Mouse (Mus musculus): ENCODE measurements at regions not wholly inside any gene's neighbourhood (a gene's known extent, or its start where the extent isn't known, plus 50 kb on each side); places are given as distances from the start of the nearest gene placed in this dataset.

GRCm38 (mm10) chr2:117524437-117524836 is 181.6 kb upstream of the Rasgrp1 start:
- Histone ChIP-seq H3K9me3 (no peaks in the 10 kb centered on the region), H3K4me1 (replicated peaks) (no peaks in the 10 kb centered on the region), H3K27ac (no peak overlapping the region), H3K4me3 (no peak overlapping the region), H3K36me3 (no peaks in the 10 kb centered on the region), H3K4me2 (no peak overlapping the region), H3K27me3 (no peaks in the 10 kb centered on the region), H3K9ac (no peak overlapping the region)
- ATAC-seq (ENCODE audit: low FRiP score): no peak
- WGBS: 78% methylated on average over 5 of the region's 5 CpGs

DNA sequence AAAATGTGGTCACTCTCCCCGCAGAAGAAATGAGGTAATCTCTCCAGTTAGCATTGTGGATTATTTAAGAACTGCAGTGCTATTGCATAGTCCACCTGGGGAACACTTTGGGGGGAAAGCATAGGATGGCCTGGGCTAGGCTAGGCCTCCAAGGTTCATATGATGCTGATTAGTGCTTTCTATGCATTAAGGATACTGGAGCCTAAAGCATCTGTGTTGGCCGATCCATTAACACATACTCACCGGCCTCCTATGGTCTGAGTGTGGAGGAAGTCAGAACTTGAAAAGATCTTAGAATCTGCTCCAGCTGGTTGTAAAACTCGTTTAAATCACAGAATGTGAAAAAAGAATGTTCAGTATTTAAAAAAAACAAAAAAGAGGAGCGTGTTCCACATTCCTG is 196.1 kb upstream of the Rasgrp1 start:
- Histone ChIP-seq H3K4me3 (no peak overlapping the region), H3K27ac (no peak overlapping the region), H3K4me1 (replicated peaks) (no peaks in the 10 kb centered on the region), H3K36me3 (no peaks in the 10 kb centered on the region), H3K27me3 (0 out of 2 replicates have a peak, but pooled peaks cover 9% of the 10 kb centered on the region), H3K9me3 (no peaks in the 10 kb centered on the region), H3K4me2 (no peak overlapping the region), H3K9ac (no peak overlapping the region)
- 72% methylated on average over 5 of the region's 5 CpGs for WGBS
- ATAC-seq (ENCODE audit: low FRiP score): no peak

DNA sequence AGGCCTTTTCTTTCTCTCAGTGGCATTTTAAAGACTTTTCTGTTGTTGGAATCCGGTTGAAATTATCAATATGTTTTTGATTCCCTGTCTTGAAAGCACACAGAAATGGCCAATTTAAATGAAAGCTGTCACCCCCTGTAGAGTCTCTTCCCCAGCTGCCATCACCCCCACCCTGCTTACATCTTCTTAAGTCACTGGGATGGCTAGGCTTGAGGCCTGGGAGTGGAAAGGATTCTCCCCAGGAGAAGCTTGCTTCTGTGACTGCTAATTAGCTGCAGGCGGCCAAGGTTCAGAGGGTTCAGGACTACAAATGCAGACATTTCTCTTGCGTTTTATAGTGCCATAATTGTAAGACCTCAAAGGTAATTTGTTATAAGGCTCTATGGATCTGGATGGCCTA is 196.5 kb upstream of the Rasgrp1 start:
- H3K36me3 ChIP-seq: no peaks in the 10 kb centered on the region
- H3K27ac ChIP-seq: no peak overlapping the region
- no peak overlapping the region for H3K9ac ChIP-seq
- H3K4me2 ChIP-seq: no peak overlapping the region
- 0 out of 2 replicates have a peak, but pooled peaks cover 9% of the 10 kb centered on the region for H3K27me3 ChIP-seq
- no peaks in the 10 kb centered on the region for H3K9me3 ChIP-seq
- ATAC-seq (ENCODE audit: low FRiP score): no peak
- no peaks in the 10 kb centered on the region for H3K4me1 ChIP-seq (replicated peaks)
- WGBS: 56% methylated on average over 3 of the region's 3 CpGs
- no peak overlapping the region for H3K4me3 ChIP-seq

GRCm38 (mm10) chr2:117541471-117541870 is 198.7 kb upstream of the Rasgrp1 start:
- H3K27ac ChIP-seq: no peak overlapping the region
- no peak overlapping the region for H3K4me3 ChIP-seq
- H3K4me2 ChIP-seq: no peak overlapping the region
- H3K9ac ChIP-seq: no peak overlapping the region
- 17% methylated on average over 6 of the region's 6 CpGs for WGBS
- 0 out of 2 replicates have a peak, but pooled peaks have one; percentile 39 for ATAC-seq (ENCODE audit: low FRiP score)
- H3K4me1 ChIP-seq (replicated peaks): no peaks in the 10 kb centered on the region
- 0 out of 2 replicates have a peak, but pooled peaks cover 9% of the 10 kb centered on the region for H3K27me3 ChIP-seq
- no peaks in the 10 kb centered on the region for H3K36me3 ChIP-seq
- no peaks in the 10 kb centered on the region for H3K9me3 ChIP-seq

DNA sequence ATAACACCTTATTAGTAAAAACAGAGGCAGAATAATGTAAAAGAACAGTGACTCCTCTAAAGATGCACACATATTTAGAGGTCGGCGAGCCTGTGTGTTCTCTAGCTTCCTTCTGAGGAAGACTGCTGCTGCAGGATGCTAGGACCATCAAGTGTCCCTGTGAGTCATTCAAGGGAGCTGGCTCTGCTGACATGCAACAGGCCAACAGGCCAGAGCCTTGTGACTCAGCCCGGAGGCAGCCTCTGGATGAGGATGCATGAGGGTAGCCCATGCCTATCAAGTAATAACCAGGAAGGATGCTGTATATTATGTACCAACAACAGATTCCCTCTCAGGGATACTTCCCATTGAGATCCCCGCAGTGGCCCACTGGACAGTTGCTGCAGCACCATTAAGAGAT is 199.5 kb upstream of the Rasgrp1 start:
- no peaks in the 10 kb centered on the region for H3K4me1 ChIP-seq (replicated peaks)
- H3K27me3 ChIP-seq: 0 out of 2 replicates have a peak, but pooled peaks cover 9% of the 10 kb centered on the region
- H3K4me3 ChIP-seq: no peak overlapping the region
- no peak overlapping the region for H3K27ac ChIP-seq
- H3K36me3 ChIP-seq: no peaks in the 10 kb centered on the region
- no peak overlapping the region for H3K9ac ChIP-seq
- WGBS: 86% methylated on average over 4 of the region's 4 CpGs
- ATAC-seq (ENCODE audit: low FRiP score): no peak
- H3K4me2 ChIP-seq: no peak overlapping the region
- H3K9me3 ChIP-seq: no peaks in the 10 kb centered on the region

DNA sequence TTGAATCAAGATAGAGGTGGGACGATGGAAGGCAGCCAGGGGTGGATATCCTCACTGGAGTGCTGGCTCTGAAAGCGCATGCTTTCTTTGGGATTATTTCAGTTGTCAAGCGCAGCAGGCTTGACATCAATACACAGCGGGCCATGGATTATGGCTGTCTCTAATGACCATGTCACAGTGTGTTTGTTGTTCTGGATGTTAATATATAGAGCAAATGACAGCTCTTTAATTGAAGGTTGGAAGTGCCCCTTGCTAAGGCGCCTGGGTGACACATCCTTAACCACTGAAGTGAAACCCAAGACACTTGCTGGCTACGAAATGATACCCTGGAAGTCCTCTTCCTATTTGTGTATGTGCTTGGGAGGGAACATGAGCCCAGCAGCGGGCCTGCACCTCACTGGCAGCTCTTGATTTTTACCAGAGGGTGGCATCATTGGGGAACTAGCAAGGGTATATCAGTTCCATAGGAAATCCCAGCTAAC is 200.5 kb upstream of the Rasgrp1 start:
- Histone ChIP-seq H3K4me1 (replicated peaks) (no peaks in the 10 kb centered on the region), H3K27me3 (0 out of 2 replicates have a peak, but pooled peaks cover 9% of the 10 kb centered on the region), H3K9ac (no peak overlapping the region), H3K27ac (no peak overlapping the region), H3K9me3 (no peaks in the 10 kb centered on the region), H3K36me3 (no peaks in the 10 kb centered on the region), H3K4me3 (no peak overlapping the region), H3K4me2 (no peak overlapping the region)
- 56% methylated on average over 7 of the region's 7 CpGs for WGBS
- ATAC-seq (ENCODE audit: low FRiP score): no peak

DNA sequence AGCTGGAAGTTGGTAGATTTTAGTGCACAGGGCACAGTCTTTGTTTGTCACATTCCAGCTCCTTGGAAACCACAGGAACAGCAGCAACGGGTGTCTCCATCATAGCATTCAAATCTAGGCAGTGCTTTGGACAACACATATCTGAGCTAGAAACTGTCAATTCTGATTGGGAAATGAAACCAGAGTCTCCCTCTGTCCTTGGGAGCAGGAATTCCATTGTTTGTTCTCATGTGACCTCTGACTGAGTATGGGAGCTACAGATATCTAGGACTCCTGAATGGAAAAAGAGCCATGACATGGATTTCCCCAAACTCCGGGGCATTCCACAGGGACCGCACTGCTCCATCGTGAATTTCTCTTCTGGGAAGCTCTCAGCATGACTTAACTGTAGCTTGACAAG is 205.5 kb upstream of the Rasgrp1 start:
- Histone ChIP-seq H3K4me1 (replicated peaks) (no peaks in the 10 kb centered on the region), H3K27ac (no peak overlapping the region), H3K9me3 (no peaks in the 10 kb centered on the region), H3K27me3 (no peaks in the 10 kb centered on the region), H3K9ac (no peak overlapping the region), H3K4me2 (no peak overlapping the region), H3K4me3 (no peak overlapping the region), H3K36me3 (no peaks in the 10 kb centered on the region)
- 67% methylated on average over 4 of the region's 4 CpGs for WGBS
- ATAC-seq (ENCODE audit: low FRiP score): no peak

DNA sequence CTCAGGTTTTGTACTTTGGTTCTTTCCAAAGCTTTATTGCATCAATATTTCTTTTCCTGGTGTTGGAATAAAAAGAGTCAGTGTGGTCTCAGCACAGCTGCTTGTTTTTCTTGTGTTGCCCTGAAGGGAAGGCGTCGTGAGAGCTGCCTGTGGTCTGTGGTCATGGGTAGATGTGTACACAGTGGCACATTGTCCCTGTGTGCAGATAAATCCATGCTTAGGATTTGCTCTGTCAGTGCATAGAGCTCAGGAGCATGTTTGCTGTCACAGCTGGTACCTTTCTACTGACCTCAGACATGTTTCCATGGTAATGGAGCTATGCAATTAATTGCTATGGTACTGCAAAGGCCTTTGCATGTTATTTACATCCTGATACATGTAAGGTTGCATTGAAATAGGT is 213.5 kb upstream of the Rasgrp1 start:
- no peaks in the 10 kb centered on the region for H3K4me1 ChIP-seq (replicated peaks)
- no peak overlapping the region for H3K27ac ChIP-seq
- H3K4me2 ChIP-seq: no peak overlapping the region
- H3K36me3 ChIP-seq: no peaks in the 10 kb centered on the region
- no peaks in the 10 kb centered on the region for H3K27me3 ChIP-seq
- no peak for ATAC-seq (ENCODE audit: low FRiP score)
- H3K9ac ChIP-seq: no peak overlapping the region
- no peak overlapping the region for H3K4me3 ChIP-seq
- no peaks in the 10 kb centered on the region for H3K9me3 ChIP-seq
- 62% methylated on average over 2 of the region's 2 CpGs for WGBS

- no peak overlapping the region for H3K27ac ChIP-seq
- 81% methylated on average over 7 of the region's 7 CpGs for WGBS
Measured at GRCm38 (mm10) chr2:117570987-117571386, 228.2 kb upstream of the Rasgrp1 start.

GRCm38 (mm10) chr2:117587381-117587780 is 244.6 kb upstream of the Rasgrp1 start:
- H3K4me3 ChIP-seq: no peak overlapping the region
- H3K27ac ChIP-seq: no peak overlapping the region
- no peak for ATAC-seq (ENCODE audit: low FRiP score)
- H3K9me3 ChIP-seq: no peaks in the 10 kb centered on the region
- H3K36me3 ChIP-seq: no peaks in the 10 kb centered on the region
- H3K4me1 ChIP-seq (replicated peaks): no peaks in the 10 kb centered on the region
- WGBS: 77% methylated on average over 3 of the region's 3 CpGs
- no peak overlapping the region for H3K9ac ChIP-seq
- no peaks in the 10 kb centered on the region for H3K27me3 ChIP-seq
- no peak overlapping the region for H3K4me2 ChIP-seq

More at GRCm38 (mm10) chr2:117570987-117571386, 228.2 kb upstream of the Rasgrp1 start:
- Histone ChIP-seq H3K9me3 (no peaks in the 10 kb centered on the region), H3K4me2 (no peak overlapping the region), H3K4me1 (replicated peaks) (no peaks in the 10 kb centered on the region), H3K4me3 (no peak overlapping the region), H3K27me3 (no peaks in the 10 kb centered on the region), H3K9ac (no peak overlapping the region), H3K36me3 (no peaks in the 10 kb centered on the region)
- ATAC-seq (ENCODE audit: low FRiP score): no peak

- H3K4me3 ChIP-seq: no peak overlapping the region
- no peak overlapping the region for H3K27ac ChIP-seq
- H3K4me2 ChIP-seq: no peak overlapping the region
- no peaks in the 10 kb centered on the region for H3K27me3 ChIP-seq
- H3K9me3 ChIP-seq: no peaks in the 10 kb centered on the region
- no peaks in the 10 kb centered on the region for H3K4me1 ChIP-seq (replicated peaks)
- 65% methylated on average over 2 of the region's 2 CpGs for WGBS
- no peak overlapping the region for H3K9ac ChIP-seq
- ATAC-seq (ENCODE audit: low FRiP score): no peak
- H3K36me3 ChIP-seq: no peaks in the 10 kb centered on the region
Measured at GRCm38 (mm10) chr2:117595028-117595427, 252.2 kb upstream of the Rasgrp1 start.

- Histone ChIP-seq H3K4me3 (no peak overlapping the region), H3K9ac (no peak overlapping the region), H3K27me3 (no peaks in the 10 kb centered on the region), H3K27ac (no peak overlapping the region), H3K4me1 (replicated peaks) (no peaks in the 10 kb centered on the region), H3K4me2 (no peak overlapping the region), H3K9me3 (no peaks in the 10 kb centered on the region), H3K36me3 (no peaks in the 10 kb centered on the region)
- ATAC-seq (ENCODE audit: low FRiP score): no peak
Measured at GRCm38 (mm10) chr2:117597573-117597972, 254.8 kb upstream of the Rasgrp1 start.

DNA sequence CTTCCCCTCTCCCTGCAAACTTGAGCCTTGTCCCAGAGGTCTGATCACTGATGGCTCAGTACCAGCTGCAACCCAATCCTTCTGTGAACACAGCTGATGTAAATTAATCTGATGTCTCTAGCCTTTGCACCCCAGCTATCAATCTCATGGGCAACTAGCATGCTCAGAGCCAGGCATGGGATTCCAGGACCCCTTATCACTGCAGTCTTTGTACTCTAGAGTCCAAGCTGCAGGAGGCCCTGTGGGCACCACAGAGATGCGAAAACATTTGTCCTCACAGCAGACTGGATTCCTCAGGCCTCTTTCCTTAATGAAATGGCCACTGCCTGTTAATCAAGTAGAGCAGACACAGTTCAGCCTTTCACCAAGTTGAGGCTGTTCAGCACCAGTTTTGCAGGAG is 272.0 kb upstream of the Rasgrp1 start:
- Histone ChIP-seq H3K36me3 (no peaks in the 10 kb centered on the region), H3K4me3 (no peak overlapping the region), H3K9ac (no peak overlapping the region), H3K9me3 (no peaks in the 10 kb centered on the region), H3K4me1 (replicated peaks) (peaks cover 9% of the 10 kb centered on the region), H3K27me3 (no peaks in the 10 kb centered on the region), H3K27ac (0 out of 2 replicates have a peak overlapping the region, but pooled peaks have one; percentile 30), H3K4me2 (no peak overlapping the region)
- WGBS: 41% methylated on average over 1 of the region's 1 CpGs
- no peak for ATAC-seq (ENCODE audit: low FRiP score)
